Mouse (Mus musculus): ENCODE data around the gene Fam234b. TPM values are rescaled to one million over a fixed set of nuclear protein-coding genes. Genes with fewer than 3 reads are reported as not detected.

Gene Fam234b
- 10 to 100 TPM; 26.3 to 39.8 (median 36.7) TPM for total RNA-seq (2022)

DNA sequence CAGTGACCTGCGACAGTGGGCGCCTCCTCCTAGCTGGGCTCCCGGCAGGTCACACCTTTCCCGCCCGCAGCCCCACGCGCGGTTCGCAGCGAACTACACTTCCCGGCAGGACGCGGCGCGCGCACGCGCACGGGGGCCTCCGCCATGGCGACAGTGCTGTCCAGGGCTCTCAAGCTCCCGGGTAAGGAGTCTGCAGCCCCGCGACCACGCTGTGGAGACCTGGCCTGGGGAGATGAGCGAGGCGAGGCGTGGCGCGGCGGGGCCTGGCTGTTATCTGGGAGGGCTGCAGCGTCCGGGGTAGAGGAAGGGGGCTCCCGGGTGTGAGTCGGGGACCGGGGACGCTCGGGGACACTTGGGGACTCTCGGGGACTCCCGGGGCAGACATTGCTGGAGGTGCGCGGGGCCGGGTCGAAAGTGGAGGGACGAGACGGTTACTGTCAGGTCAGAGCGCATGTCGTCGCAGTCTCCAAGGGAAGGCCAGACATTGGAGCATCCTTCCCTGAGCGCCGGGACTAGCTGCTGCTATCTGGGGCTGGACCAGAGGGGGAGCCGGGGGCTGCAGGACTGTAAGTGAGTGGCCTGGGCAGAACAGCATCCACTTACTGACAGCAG, at the start of gene Fam234b, which contains the start of gene Hebp1:
Fam234b (plus strand) TSS at position 57 of the 612 bp plus-strand sequence.
Hebp1 (minus strand) TSS at position 102 of the 612 bp plus-strand sequence.
- peak; percentile 79 for DNase-seq

DNA sequence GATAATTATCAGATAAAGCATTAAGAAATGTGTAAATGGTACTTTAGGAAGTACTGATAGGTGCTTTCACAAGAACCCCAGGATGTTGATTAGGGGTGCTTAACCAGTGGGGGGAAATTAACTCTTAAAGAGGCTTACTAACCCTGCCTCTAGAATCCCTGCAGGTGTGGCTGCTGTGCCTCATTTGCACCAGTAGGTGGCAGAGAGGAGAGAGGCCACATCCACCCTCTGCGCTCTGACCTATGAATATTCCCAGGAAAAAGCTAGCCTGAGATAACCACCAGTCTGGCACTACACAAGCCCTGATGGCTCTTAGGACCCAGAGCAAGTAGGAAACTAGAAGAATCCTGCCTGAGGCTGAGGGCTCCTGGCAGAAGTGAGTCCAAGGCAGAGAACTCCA, 49.3 kb upstream of the Fam234b start:
- DNase-seq, result no peak

DNA sequence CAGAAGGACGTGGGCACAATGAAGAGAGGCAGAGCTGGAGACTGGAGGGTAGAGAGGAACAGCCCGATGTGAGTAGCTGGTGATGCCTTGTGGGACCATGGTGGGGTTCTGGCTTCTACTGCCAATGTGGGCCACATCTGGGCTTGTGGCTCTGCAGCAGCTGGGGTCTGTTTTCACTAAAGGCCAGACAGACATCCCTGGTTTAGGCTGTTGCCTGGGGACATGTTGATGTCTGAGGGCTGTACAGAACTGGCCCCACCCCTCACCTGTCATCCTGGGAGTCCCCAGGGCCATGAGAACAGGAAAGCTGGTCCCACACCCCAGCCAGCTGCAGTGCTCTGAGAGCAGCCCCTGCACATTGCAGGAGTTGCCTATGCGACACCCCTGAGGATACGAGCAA, 48.6 kb upstream of the Fam234b start:
- DNase-seq, result no peak

- DNase-seq, result no peak
These were observed 48.1 kb upstream of the Fam234b start for GRCm38 (mm10) chr6:135149722-135150121.

- no peak for DNase-seq
These were observed 47.5 kb upstream of the Fam234b start for GRCm38 (mm10) chr6:135150311-135150710.

DNA sequence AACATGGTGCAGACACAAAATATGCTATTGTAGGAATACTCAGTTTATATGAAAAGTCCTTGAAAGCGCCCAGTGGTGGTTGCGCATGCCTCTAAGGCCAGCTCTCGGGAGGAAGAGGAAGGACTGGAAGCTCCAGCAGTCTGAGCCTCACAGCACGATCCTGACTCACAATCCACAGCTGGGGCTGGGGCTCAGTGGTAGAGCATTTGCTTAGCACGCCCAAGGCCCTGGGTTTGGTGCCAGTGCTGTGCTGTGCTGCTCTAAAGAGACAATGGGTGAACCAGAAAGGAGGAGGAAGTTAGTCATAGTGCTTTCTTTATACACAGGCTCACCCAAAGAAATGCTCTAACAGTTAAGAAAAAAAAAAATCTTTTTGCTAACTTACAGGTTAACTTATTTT, 44.1 kb upstream of the Fam234b start:
- no peak for DNase-seq

DNA sequence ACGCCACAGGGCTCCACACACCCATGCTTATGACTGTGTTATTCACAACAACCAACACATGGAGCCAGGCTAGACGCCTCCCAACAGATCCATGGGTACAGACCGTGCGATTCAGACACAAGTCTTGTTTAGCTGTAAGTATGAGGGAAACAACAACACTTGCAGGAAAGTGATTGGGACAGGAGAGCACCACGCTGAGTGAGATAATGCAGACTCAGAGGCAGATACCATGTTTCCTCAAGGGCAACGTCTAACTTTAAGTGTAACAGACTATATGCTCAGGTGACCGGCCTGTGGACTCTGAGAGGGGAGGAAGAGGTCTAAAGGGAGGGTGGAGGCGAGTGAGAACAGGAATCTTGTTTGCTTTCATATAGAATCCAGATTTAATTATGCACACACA, 41.2 kb upstream of the Fam234b start:
- no peak for DNase-seq

DNA sequence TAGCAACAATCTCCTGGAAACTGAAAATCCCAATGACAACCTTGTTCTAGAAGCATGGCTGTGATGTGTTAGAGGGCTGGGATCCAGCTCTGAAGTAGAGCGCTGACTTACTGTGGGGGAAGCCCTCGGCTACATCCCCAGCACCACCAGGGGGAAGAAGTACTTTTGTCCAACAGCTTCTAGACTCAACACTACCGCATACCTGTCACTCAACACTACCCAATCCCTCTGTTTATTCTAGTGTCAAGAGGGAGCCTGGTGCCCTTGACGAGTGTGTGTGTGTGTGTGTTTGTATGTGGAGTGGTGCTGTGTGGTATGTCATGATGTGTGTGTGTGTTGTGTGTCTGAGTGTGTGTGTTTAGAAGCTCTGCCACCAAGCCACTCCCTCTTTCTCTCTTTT, 40.3 kb upstream of the Fam234b start:
- no peak for DNase-seq

DNA sequence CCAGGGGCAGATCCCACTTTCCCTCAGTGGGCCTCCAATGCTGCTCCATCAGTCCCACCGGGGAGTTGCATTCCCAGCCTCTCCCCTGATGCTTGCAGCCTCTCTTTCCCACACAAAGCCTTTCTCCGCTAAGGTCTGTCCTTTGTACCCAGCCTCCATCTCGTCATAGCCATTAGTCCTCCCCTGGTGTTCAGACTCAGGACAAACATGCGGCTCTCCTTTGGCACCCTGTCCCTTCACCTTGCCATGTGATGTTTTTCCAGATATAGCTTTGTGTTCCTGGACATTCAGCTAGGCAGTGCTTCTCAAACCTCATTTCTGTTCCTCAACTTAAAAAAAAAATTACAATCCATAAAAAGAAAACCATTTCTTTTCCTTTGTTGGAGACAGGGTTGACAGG, 39.3 kb upstream of the Fam234b start:
- DNase-seq, result no peak

- DNase-seq, result no peak
These were observed 36.4 kb upstream of the Fam234b start for GRCm38 (mm10) chr6:135161356-135161755.

DNA sequence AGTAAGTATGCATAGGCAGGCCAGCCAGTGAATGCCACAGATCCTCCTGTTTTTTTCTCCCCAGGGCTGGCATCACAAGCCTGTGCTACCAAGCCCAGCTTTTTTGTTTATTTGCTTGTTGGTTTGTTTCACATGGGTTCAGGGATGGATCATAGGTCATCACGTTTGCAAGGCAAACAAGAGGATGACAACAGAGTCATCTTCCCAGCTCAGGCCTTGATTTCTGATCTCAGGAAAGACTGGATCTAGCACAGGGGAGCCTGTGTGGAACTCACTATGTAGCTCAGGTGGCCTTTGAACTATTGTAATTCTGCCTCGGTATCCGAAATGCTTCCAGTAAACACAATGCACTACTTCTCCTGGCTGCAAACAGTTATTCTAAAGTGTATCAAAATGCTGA, 35.5 kb upstream of the Fam234b start:
- no peak for DNase-seq

- DNase-seq, result no peak
These were observed 34.9 kb upstream of the Fam234b start for GRCm38 (mm10) chr6:135162861-135163260.

DNA sequence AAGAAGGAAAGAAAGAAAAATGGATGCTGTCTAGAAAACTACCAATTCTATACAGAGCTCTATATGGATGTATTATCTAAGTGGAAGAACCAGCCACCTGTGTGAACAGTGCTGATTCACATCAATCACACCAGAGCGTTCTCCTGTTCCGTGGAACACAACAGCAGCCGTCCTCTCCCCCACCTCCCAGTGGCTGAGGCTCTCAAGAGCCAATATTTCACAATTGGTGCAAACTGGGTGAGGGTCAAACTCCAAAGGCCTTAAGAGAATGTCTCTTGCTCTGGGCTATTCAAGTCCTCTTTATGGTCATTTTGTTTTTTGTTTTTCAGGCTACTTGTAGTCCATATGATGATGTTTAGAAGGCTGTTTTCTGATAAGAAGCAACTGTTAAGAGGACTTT, 32.6 kb upstream of the Fam234b start:
- DNase-seq, result no peak

- no peak for DNase-seq
These were observed 32.1 kb upstream of the Fam234b start for GRCm38 (mm10) chr6:135165706-135166105.

DNA sequence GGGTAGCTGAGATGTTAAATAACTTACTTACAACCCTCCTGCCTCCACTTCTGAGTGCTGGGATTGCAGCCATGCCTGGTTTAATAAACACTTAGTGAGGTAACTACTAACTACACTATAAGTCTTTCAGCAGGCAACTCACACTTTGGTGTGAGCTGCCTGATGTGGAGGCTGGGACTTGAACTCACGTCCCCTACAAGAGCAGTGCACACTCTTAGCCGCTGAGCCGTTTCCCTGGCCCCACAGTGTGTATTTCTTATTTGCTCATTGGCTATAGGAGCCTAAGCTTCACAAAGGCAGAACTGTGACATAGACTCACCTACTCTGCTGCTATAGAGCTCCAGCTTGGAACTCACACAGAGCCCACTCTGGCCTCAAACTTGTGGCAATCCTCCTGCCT, 31.5 kb upstream of the Fam234b start:
- no peak for DNase-seq

DNA sequence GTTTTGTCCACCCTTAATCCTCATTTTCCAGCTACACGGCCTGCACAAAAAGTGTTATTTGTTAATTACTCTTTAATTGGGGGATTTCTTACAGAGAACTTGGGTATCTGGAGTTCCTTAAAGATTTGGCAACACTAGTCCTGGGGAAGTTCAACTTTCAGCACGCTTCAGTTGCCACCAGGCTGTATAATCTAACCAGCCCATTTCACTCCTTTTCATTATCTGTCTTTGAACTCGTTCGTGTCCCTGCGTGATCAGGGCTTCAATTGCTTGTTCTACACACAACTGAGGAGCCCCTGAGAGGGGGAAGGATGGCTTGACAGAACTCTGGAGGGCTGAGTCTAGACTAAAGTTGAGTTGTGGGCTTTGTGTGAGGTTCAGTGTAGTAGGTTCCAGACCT, 31.1 kb upstream of the Fam234b start:
- DNase-seq, result no peak

- peak; percentile 69 for DNase-seq
These were observed 30.1 kb upstream of the Fam234b start for GRCm38 (mm10) chr6:135167380-135168311.

GRCm38 (mm10) chr6:135168471-135168870, 29.3 kb upstream of the Fam234b start:
- no peak for DNase-seq

DNA sequence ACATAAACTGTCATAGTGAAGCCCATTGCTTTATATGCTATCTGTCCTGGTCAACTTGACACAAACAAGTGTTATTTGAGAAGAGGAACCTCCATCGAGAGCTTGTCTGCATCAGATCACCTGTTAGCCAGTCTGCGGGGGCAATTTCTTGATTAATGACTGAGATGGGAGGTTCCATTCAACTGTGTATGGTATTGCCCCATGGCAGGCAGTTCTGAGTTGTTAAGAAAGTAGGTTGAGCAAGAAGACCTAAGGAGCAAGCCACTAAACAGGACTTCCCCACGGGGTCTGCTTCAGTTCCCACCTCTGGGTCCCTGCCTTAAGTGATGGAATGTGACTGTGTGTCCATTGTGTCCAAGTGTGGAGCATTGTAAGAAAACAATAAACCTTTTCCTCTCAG, 28.5 kb upstream of the Fam234b start:
- DNase-seq, result no peak

DNA sequence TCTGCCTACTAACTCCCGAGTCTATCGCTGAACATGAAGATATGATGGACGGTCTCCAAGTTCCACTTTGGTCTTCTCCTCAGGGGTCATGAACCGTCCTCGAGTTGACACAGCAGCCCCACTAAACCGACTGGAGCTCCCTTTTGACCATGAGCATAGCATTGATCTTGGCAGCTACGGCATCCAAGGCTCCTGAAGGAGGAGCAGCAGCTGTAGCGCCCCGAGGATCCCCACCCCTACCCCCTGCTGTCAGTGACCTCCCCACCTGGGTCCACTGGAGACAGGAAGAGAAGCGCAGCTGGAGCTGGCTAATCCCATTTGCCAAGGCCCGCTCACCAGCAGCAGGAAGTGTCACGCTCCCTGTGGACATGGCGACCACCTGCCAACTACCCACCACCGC, 26.0 kb upstream of the Fam234b start:
- DNase-seq, result no peak

DNA sequence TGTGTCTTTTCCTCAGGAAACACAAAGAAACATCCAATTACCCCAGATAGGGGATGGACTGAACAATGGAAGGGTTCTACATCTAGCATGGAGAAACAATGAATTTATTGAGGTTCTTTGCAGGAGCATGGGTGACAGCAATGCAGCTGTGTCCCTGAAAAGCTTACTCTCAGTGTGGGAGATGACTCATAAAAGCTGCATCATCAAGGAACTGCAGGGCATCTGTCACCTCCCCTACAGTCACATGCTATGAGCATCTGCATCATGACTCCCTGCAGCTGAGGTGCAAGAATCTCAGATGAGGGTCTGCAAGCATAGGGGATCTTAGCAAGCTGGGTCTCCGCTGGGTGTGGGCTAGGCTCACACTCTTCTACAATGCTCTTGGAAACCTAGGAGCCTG, 22.8 kb upstream of the Fam234b start:
- DNase-seq, result peak; percentile 27

- no peak for DNase-seq
These were observed 20.5 kb upstream of the Fam234b start for GRCm38 (mm10) chr6:135177271-135177670.

- DNase-seq, result no peak
These were observed 19.2 kb upstream of the Fam234b start for GRCm38 (mm10) chr6:135178599-135178998.

- DNase-seq, result no peak
These were observed 14.9 kb upstream of the Fam234b start for GRCm38 (mm10) chr6:135182925-135183324.

Measured in adrenal gland, adult 8-10 months (tissue).